Mouse (Mus musculus): ENCODE measurements at regions not wholly inside any gene's neighbourhood (a gene's known extent, or its start where the extent isn't known, plus 50 kb on each side); places are given as distances from the start of the nearest gene placed in this dataset.

DNA sequence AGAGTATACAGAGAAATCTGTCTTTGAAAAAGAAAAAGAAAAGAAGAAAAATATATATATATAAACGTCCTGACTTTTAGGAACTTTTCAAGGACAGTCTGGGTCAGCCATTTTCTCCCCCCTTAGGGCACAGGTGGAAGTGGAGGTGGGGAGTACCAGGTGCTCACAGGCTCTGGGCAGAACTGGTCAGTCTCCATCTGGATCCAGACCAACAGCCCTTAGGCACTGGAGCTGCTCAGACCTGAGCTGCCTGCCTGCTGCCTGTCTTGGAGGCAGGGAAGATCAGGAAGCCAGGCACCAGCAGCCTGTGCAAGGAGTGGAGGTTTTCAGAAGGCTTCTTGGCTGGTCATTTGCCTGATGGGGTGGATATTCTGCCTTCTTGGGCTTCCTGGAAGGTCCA, 50.7 kb upstream of the Slc2a1 start:
- H3K27ac ChIP-seq (ENCODE audit: insufficient read depth, low read length): no peak overlapping the region
- TF ChIP-seq CTCF (IDR thresholded peaks at IDR 0.05; ENCODE audit: extremely low read depth, insufficient read depth, low read length): no peak
- no peak for TF ChIP-seq POLR2A (IDR thresholded peaks at IDR 0.05; ENCODE audit: extremely low read depth, insufficient read depth, low read length)
- H3K4me3 ChIP-seq (ENCODE audit: insufficient read depth, low read length): no peak overlapping the region
- H3K4me1 ChIP-seq (ENCODE audit: control insufficient read depth, insufficient read depth, low read length): no peaks in the 10 kb centered on the region

Data from cortical plate, adult 2 months (tissue).